Mouse (Mus musculus): ENCODE results near the gene Pdx1. TPM values are rescaled to one million over a fixed set of nuclear protein-coding genes. Genes with fewer than 3 reads are reported as not detected.

Pdx1 gene
- polyA plus RNA-seq, 1 experiment from 2014 or later: not detected

GRCm38 (mm10) chr5:147274174-147275141 is 4.7 kb downstream of the Pdx1 start:
- ATAC-seq (replicated peaks; ENCODE audit: insufficient number of reproducible peaks, low FRiP score, low TSS enrichment, low read depth): no peak
- WGBS: 1% methylated on average over 47 of the region's 48 CpGs
- no peak overlapping the region for H3K4me2 ChIP-seq (ENCODE audit: low read depth, low read length)

GRCm38 (mm10) chr5:147275761-147276160 is 6.0 kb downstream of the Pdx1 start:
- H3K9ac ChIP-seq (replicated peaks; ENCODE audit: low read length): no peak overlapping the region
- H3K4me1 ChIP-seq (ENCODE audit: control insufficient read depth, insufficient read depth, low read length): no peaks in the 10 kb centered on the region
- no peak for ATAC-seq (replicated peaks; ENCODE audit: insufficient number of reproducible peaks, low FRiP score, low TSS enrichment, low read depth)
- 13% methylated on average over 3 of the region's 3 CpGs for WGBS
- no peak for DNase-seq (ENCODE audit: low spot score)
- H3K9me3 ChIP-seq (replicated peaks; ENCODE audit: control insufficient read depth, low read length): no peaks in the 10 kb centered on the region
- H3K27me3 ChIP-seq (ENCODE audit: control insufficient read depth, insufficient read depth, low read length): peaks cover 79% of the 10 kb centered on the region
- no peak overlapping the region for H3K4me3 ChIP-seq (ENCODE audit: low read depth, low read length)
- no peak overlapping the region for H3K4me2 ChIP-seq (ENCODE audit: low read depth, low read length)
- no peak overlapping the region for H3K27ac ChIP-seq (replicated peaks; ENCODE audit: low read depth, low read length)
- no peaks in the 10 kb centered on the region for H3K36me3 ChIP-seq (replicated peaks; ENCODE audit: control insufficient read depth, insufficient read depth, low read depth, low read length)

More at GRCm38 (mm10) chr5:147274174-147275141, 4.7 kb downstream of the Pdx1 start:
- Histone ChIP-seq H3K9ac (replicated peaks; ENCODE audit: low read length) (no peak overlapping the region), H3K27ac (replicated peaks; ENCODE audit: low read depth, low read length) (no peak overlapping the region), H3K36me3 (replicated peaks; ENCODE audit: control insufficient read depth, insufficient read depth, low read depth, low read length) (no peaks in the 10 kb centered on the region), H3K9me3 (replicated peaks; ENCODE audit: control insufficient read depth, low read length) (no peaks in the 10 kb centered on the region), H3K27me3 (ENCODE audit: control insufficient read depth, insufficient read depth, low read length) (peaks cover 81% of the 10 kb centered on the region), H3K4me1 (ENCODE audit: control insufficient read depth, insufficient read depth, low read length) (no peaks in the 10 kb centered on the region), H3K4me3 (ENCODE audit: low read depth, low read length) (no peak overlapping the region)
- no peak for DNase-seq (ENCODE audit: low spot score)

- Histone ChIP-seq H3K27ac (replicated peaks; ENCODE audit: low read depth, low read length) (no peak overlapping the region), H3K4me2 (ENCODE audit: low read depth, low read length) (no peak overlapping the region), H3K4me1 (ENCODE audit: control insufficient read depth, insufficient read depth, low read length) (no peaks in the 10 kb centered on the region), H3K27me3 (ENCODE audit: control insufficient read depth, insufficient read depth, low read length) (peaks cover 73% of the 10 kb centered on the region), H3K4me3 (ENCODE audit: low read depth, low read length) (no peak overlapping the region), H3K36me3 (replicated peaks; ENCODE audit: control insufficient read depth, insufficient read depth, low read depth, low read length) (no peaks in the 10 kb centered on the region), H3K9ac (replicated peaks; ENCODE audit: low read length) (no peak overlapping the region), H3K9me3 (replicated peaks; ENCODE audit: control insufficient read depth, low read length) (no peaks in the 10 kb centered on the region)
- DNase-seq (ENCODE audit: low spot score) (no peak), ATAC-seq (replicated peaks; ENCODE audit: insufficient number of reproducible peaks, low FRiP score, low TSS enrichment, low read depth) (no peak)
- WGBS: 2% methylated on average over 18 of the region's 18 CpGs
Observed at GRCm38 (mm10) chr5:147276701-147277546, 7.2 kb downstream of the Pdx1 start.

GRCm38 (mm10) chr5:147277547-147277925 is 7.8 kb downstream of the Pdx1 start:
- ATAC-seq (replicated peaks; ENCODE audit: insufficient number of reproducible peaks, low FRiP score, low TSS enrichment, low read depth) (no peak), DNase-seq (ENCODE audit: low spot score) (no peak)
- 0% methylated on average over 13 of the region's 13 CpGs for WGBS
- H3K4me2 ChIP-seq (ENCODE audit: low read depth, low read length): no peak overlapping the region
- no peak overlapping the region for H3K4me3 ChIP-seq (ENCODE audit: low read depth, low read length)
- H3K36me3 ChIP-seq (replicated peaks; ENCODE audit: control insufficient read depth, insufficient read depth, low read depth, low read length): no peaks in the 10 kb centered on the region
- H3K9ac ChIP-seq (replicated peaks; ENCODE audit: low read length): no peak overlapping the region
- H3K9me3 ChIP-seq (replicated peaks; ENCODE audit: control insufficient read depth, low read length): no peaks in the 10 kb centered on the region
- H3K27me3 ChIP-seq (ENCODE audit: control insufficient read depth, insufficient read depth, low read length): peaks cover 67% of the 10 kb centered on the region
- no peak overlapping the region for H3K27ac ChIP-seq (replicated peaks; ENCODE audit: low read depth, low read length)
- no peaks in the 10 kb centered on the region for H3K4me1 ChIP-seq (ENCODE audit: control insufficient read depth, insufficient read depth, low read length)

GRCm38 (mm10) chr5:147284365-147284764 is 14.6 kb downstream of the Pdx1 start:
- Histone ChIP-seq H3K9me3 (replicated peaks; ENCODE audit: control insufficient read depth, low read length) (no peaks in the 10 kb centered on the region), H3K9ac (replicated peaks; ENCODE audit: low read length) (no peak overlapping the region), H3K4me1 (ENCODE audit: control insufficient read depth, insufficient read depth, low read length) (no peaks in the 10 kb centered on the region), H3K36me3 (replicated peaks; ENCODE audit: control insufficient read depth, insufficient read depth, low read depth, low read length) (no peaks in the 10 kb centered on the region), H3K4me3 (ENCODE audit: low read depth, low read length) (no peak overlapping the region), H3K27ac (replicated peaks; ENCODE audit: low read depth, low read length) (no peak overlapping the region), H3K27me3 (ENCODE audit: control insufficient read depth, insufficient read depth, low read length) (peaks cover 15% of the 10 kb centered on the region), H3K4me2 (ENCODE audit: low read depth, low read length) (no peak overlapping the region)
- WGBS: 75% methylated on average over 4 of the region's 4 CpGs
- ATAC-seq (replicated peaks; ENCODE audit: insufficient number of reproducible peaks, low FRiP score, low TSS enrichment, low read depth): no peak
- DNase-seq (ENCODE audit: low spot score): no peak

GRCm38 (mm10) chr5:147291764-147292505 is 22.2 kb downstream of the Pdx1 start:
- no peak for DNase-seq (ENCODE audit: low spot score)
- no peaks in the 10 kb centered on the region; the same call in 1 of the 2 replicates for H3K4me1 ChIP-seq (ENCODE audit: control insufficient read depth, insufficient read depth, low read length)

GRCm38 (mm10) chr5:147292506-147293120 is 22.9 kb downstream of the Pdx1 start:
- no peaks in the 10 kb centered on the region for H3K9me3 ChIP-seq (replicated peaks; ENCODE audit: control insufficient read depth, low read length)
- H3K4me2 ChIP-seq (ENCODE audit: low read depth, low read length): no peak overlapping the region
- ATAC-seq (replicated peaks; ENCODE audit: insufficient number of reproducible peaks, low FRiP score, low TSS enrichment, low read depth) (no peak), DNase-seq (ENCODE audit: low spot score) (peak; percentile 0)
- H3K27ac ChIP-seq (replicated peaks; ENCODE audit: low read depth, low read length): no peak overlapping the region
- peaks cover 41% of the 10 kb centered on the region for H3K27me3 ChIP-seq (ENCODE audit: control insufficient read depth, insufficient read depth, low read length)
- no peaks in the 10 kb centered on the region; the same call in 1 of the 2 replicates for H3K4me1 ChIP-seq (ENCODE audit: control insufficient read depth, insufficient read depth, low read length)
- H3K36me3 ChIP-seq (replicated peaks; ENCODE audit: control insufficient read depth, insufficient read depth, low read depth, low read length): no peaks in the 10 kb centered on the region
- no peak overlapping the region for H3K9ac ChIP-seq (replicated peaks; ENCODE audit: low read length)
- WGBS: 41% methylated on average over 13 of the region's 13 CpGs
- no peak overlapping the region for H3K4me3 ChIP-seq (ENCODE audit: low read depth, low read length)

More at GRCm38 (mm10) chr5:147291764-147292505, 22.2 kb downstream of the Pdx1 start:
- H3K36me3 ChIP-seq (replicated peaks; ENCODE audit: control insufficient read depth, insufficient read depth, low read depth, low read length): no peaks in the 10 kb centered on the region
- no peak for ATAC-seq (replicated peaks; ENCODE audit: insufficient number of reproducible peaks, low FRiP score, low TSS enrichment, low read depth)
- no peaks in the 10 kb centered on the region for H3K9me3 ChIP-seq (replicated peaks; ENCODE audit: control insufficient read depth, low read length)
- H3K27ac ChIP-seq (replicated peaks; ENCODE audit: low read depth, low read length): no peak overlapping the region
- no peak overlapping the region for H3K4me2 ChIP-seq (ENCODE audit: low read depth, low read length)
- 36% methylated on average over 16 of the region's 16 CpGs for WGBS
- no peak overlapping the region for H3K9ac ChIP-seq (replicated peaks; ENCODE audit: low read length)
- H3K27me3 ChIP-seq (ENCODE audit: control insufficient read depth, insufficient read depth, low read length): peaks cover 34% of the 10 kb centered on the region
- H3K4me3 ChIP-seq (ENCODE audit: low read depth, low read length): no peak overlapping the region

Data from embryonic facial prominence, embryonic 11.5 days (tissue).